Mouse (Mus musculus) hindbrain, embryonic 12.5 days (tissue): ENCODE measurements around the gene Abcc12. TPM values are rescaled to one million over a fixed set of nuclear protein-coding genes. Genes with fewer than 3 reads are reported as not detected.

Experiments used
- ATAC-seq: fragments of 200-750 bp; cut with Nextera tagmentation; 2 replicates; pipeline ENCODE4 v1.8.0; 2017; ENCODE audit warnings: moderate TSS enrichment; ENCODE audit not compliant: low FRiP score
- H3K27ac ChIP-seq: fragments of 300-500 bp; sonication (generic); 2 replicates; pipeline ENCODE4 v1.5.1; 2016; ENCODE audit warnings: mild to moderate bottlenecking
- H3K27me3 ChIP-seq: fragments of 300-500 bp; sonication (generic); 2 replicates; pipeline ENCODE4 v1.6.1; 2016; ENCODE audit warnings: mild to moderate bottlenecking
- H3K36me3 ChIP-seq: fragments of 300-500 bp; sonication (generic); 2 replicates; pipeline ENCODE4 v1.6.1; 2016; ENCODE audit warnings: mild to moderate bottlenecking
- H3K4me1 ChIP-seq: fragments of 300-500 bp; sonication (generic); 2 replicates; pipeline ENCODE4 v1.6.1; 2016
- H3K4me2 ChIP-seq: fragments of 300-500 bp; sonication (generic); replicated peaks from 2 replicates; pipeline ENCODE4 v1.6.1; 2016; ENCODE audit warnings: mild to moderate bottlenecking
- H3K4me3 ChIP-seq: fragments of 300-500 bp; sonication (generic); 2 replicates; pipeline ENCODE4 v1.5.1; 2016; ENCODE audit warnings: mild to moderate bottlenecking
- H3K9ac ChIP-seq: fragments of 300-500 bp; sonication (generic); 2 replicates; pipeline ENCODE4 v1.6.1; 2016; ENCODE audit warnings: mild to moderate bottlenecking, moderate library complexity
- H3K9me3 ChIP-seq: fragments of 300-500 bp; sonication (generic); replicated peaks from 2 replicates; pipeline ENCODE4 v1.6.1; 2016; ENCODE audit warnings: mild to moderate bottlenecking
- WGBS: fragments of 180-500 bp; shearing (Covaris S2); methylation state at CpG from one replicate; pipeline ENCODE4 v1.1.7; 2016; 5-methylcytosine and 5-hydroxymethylcytosine counted together
- polyA plus RNA-seq: library from polyadenylated mRNA; unstranded; fragments of >200 nt; fragmentation: Nextera tagmentation; extraction: Ambion mirVana; gene quantifications from 2 replicates; pipeline ENCODE4 v1.2.1, GENCODE M21; 2016

Gene Abcc12
- polyA plus RNA-seq, 1 experiment from 2014 or later = 0.05 TPM

- WGBS = 55% methylated on average over 11 of the region's 11 CpGs
- Histone ChIP-seq H3K36me3 (no peaks in the 10 kb centered on the region), H3K27ac (0 out of 2 replicates have a peak overlapping the region, but pooled peaks have one; percentile 9), H3K9ac (no peak overlapping the region), H3K27me3 (no peaks in the 10 kb centered on the region), H3K4me2 (no peak overlapping the region), H3K9me3 (no peaks in the 10 kb centered on the region), H3K4me3 (no peak overlapping the region), H3K4me1 (peaks cover 5% of the 10 kb centered on the region)
- peak; percentile 80 for ATAC-seq
These were observed 44.5 kb downstream of the Abcc12 start for GRCm38 (mm10) chr8:86535791-86536662.

DNA sequence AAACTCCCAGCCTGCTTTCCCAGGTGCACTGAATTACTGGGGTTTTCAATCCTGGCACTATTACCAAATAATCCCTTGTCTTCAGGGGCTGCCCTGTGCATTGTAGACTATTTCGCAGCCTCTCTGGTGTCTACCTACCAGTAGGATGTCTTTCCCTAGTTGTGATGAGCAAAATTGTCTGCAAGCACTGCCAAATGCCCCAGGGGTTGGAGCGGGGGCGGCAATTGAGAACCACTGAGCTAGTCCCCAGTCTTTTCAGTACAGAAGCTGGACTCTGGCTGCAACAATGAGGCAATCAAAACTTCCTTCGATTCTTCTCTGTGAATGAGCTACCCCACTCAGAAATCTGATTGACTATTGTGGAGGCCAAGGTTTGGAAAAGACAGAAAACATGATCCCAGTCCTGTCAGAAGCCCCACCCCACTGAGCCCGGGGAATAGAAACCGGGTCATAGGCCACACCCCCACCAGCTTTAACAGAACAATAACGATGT, 45.4 kb downstream of the Abcc12 start:
- Histone ChIP-seq H3K27ac (no peak overlapping the region), H3K4me3 (no peak overlapping the region), H3K4me2 (no peak overlapping the region), H3K27me3 (no peaks in the 10 kb centered on the region), H3K36me3 (no peaks in the 10 kb centered on the region), H3K4me1 (peaks cover 5% of the 10 kb centered on the region), H3K9ac (no peak overlapping the region), H3K9me3 (no peaks in the 10 kb centered on the region)
- WGBS = 59% methylated on average over 7 of the region's 7 CpGs
- ATAC-seq = no peak

GRCm38 (mm10) chr8:86529714-86530113, 50.8 kb downstream of the Abcc12 start:
- Histone ChIP-seq H3K9ac (no peak overlapping the region), H3K4me1 (no peaks in the 10 kb centered on the region), H3K4me2 (no peak overlapping the region), H3K27me3 (no peaks in the 10 kb centered on the region), H3K27ac (no peak overlapping the region), H3K4me3 (no peak overlapping the region), H3K9me3 (no peaks in the 10 kb centered on the region), H3K36me3 (no peaks in the 10 kb centered on the region)
- ATAC-seq = no peak
- 69% methylated on average over 2 of the region's 2 CpGs for WGBS

GRCm38 (mm10) chr8:86527336-86528029, 53.0 kb downstream of the Abcc12 start:
- H3K9ac ChIP-seq = no peak overlapping the region
- no peaks in the 10 kb centered on the region for H3K4me1 ChIP-seq
- 89% methylated on average over 19 of the region's 19 CpGs for WGBS
- H3K4me2 ChIP-seq = no peak overlapping the region
- H3K27ac ChIP-seq = no peak overlapping the region
- no peaks in the 10 kb centered on the region for H3K9me3 ChIP-seq
- no peak overlapping the region for H3K4me3 ChIP-seq
- H3K36me3 ChIP-seq = no peaks in the 10 kb centered on the region
- no peaks in the 10 kb centered on the region for H3K27me3 ChIP-seq
- ATAC-seq = no peak

DNA sequence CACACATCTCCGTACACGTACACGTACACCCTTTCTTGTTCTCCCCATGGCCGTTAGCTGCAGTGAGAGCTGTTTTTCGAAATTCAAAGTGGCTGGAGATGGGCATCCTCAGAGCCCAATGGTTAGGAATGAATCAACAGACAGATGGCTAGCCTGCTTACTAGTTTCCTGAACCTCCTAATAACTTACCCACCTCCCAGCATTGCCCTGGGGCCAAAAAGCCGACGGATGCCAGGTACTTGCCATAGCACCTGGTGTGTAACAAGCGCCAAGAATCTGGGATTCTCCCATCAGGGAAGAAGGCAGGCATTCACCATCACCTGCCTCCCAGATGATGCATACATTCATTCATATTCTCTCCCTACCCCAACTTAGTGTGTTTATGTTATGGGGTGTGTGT, 53.7 kb downstream of the Abcc12 start:
- Histone ChIP-seq H3K27ac (no peak overlapping the region), H3K27me3 (no peaks in the 10 kb centered on the region), H3K4me2 (no peak overlapping the region), H3K4me1 (no peaks in the 10 kb centered on the region), H3K4me3 (no peak overlapping the region), H3K9ac (no peak overlapping the region), H3K9me3 (no peaks in the 10 kb centered on the region), H3K36me3 (no peaks in the 10 kb centered on the region)
- 95% methylated on average over 8 of the region's 8 CpGs for WGBS
- ATAC-seq = no peak

GRCm38 (mm10) chr8:86514203-86514602, 66.3 kb downstream of the Abcc12 start:
- WGBS = 95% methylated on average over 1 of the region's 1 CpGs

DNA sequence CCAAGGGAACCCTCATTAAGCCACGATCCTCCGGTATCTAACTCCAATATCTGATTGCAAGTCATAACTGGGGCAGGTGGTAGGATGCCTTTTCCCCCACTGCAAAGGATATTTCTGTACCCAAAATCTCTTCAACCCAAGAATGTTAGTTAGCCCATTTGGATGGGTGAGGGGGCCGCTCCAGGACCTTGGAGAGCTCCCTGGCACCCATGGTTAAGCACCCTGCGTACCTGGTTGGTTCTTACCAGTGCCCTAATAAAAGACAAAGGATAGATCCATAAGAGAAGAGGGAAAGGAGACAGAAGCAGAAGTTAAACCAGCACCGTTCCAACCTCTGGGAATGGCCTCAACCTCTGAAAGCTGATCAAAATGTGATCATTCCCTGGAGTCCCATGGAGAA, 67.6 kb downstream of the Abcc12 start:
- Histone ChIP-seq H3K4me3 (no peak overlapping the region), H3K27me3 (no peaks in the 10 kb centered on the region), H3K9me3 (no peaks in the 10 kb centered on the region), H3K36me3 (no peaks in the 10 kb centered on the region), H3K9ac (no peak overlapping the region), H3K4me1 (no peaks in the 10 kb centered on the region), H3K27ac (no peak overlapping the region), H3K4me2 (no peak overlapping the region)
- no peak for ATAC-seq
- whole genome bisulfite sequencing = 66% methylated on average over 5 of the region's 5 CpGs

More at GRCm38 (mm10) chr8:86514203-86514602, 66.3 kb downstream of the Abcc12 start:
- Histone ChIP-seq H3K9me3 (no peaks in the 10 kb centered on the region), H3K4me2 (no peak overlapping the region), H3K27me3 (no peaks in the 10 kb centered on the region), H3K9ac (no peak overlapping the region), H3K27ac (no peak overlapping the region), H3K36me3 (no peaks in the 10 kb centered on the region), H3K4me3 (no peak overlapping the region), H3K4me1 (no peaks in the 10 kb centered on the region)
- ATAC-seq = no peak

- no peaks in the 10 kb centered on the region for H3K36me3 ChIP-seq
- H3K4me3 ChIP-seq = no peak overlapping the region
- no peak overlapping the region for H3K27ac ChIP-seq
- H3K4me1 ChIP-seq = no peaks in the 10 kb centered on the region
- no peaks in the 10 kb centered on the region for H3K9me3 ChIP-seq
- H3K4me2 ChIP-seq = no peak overlapping the region
- H3K27me3 ChIP-seq = no peaks in the 10 kb centered on the region
- H3K9ac ChIP-seq = no peak overlapping the region
- WGBS = 63% methylated on average over 10 of the region's 10 CpGs
- ATAC-seq = no peak
These were observed 68.2 kb downstream of the Abcc12 start for GRCm38 (mm10) chr8:86512131-86512792.

- no peak overlapping the region for H3K9ac ChIP-seq
- no peak overlapping the region for H3K4me2 ChIP-seq
- H3K27ac ChIP-seq = no peak overlapping the region
- no peaks in the 10 kb centered on the region for H3K4me1 ChIP-seq
- peaks cover 4% of the 10 kb centered on the region; the same call in 1 of the 2 replicates for H3K9me3 ChIP-seq
- 87% methylated on average over 7 of the region's 7 CpGs for WGBS
- no peaks in the 10 kb centered on the region for H3K36me3 ChIP-seq
- H3K27me3 ChIP-seq = no peaks in the 10 kb centered on the region
- no peak overlapping the region for H3K4me3 ChIP-seq
- no peak for ATAC-seq
These were observed 79.1 kb downstream of the Abcc12 start for GRCm38 (mm10) chr8:86501341-86501740.

- WGBS = 90% methylated on average over 4 of the region's 4 CpGs
- H3K4me2 ChIP-seq = no peak overlapping the region
- no peak overlapping the region for H3K4me3 ChIP-seq
- H3K27ac ChIP-seq = no peak overlapping the region
- H3K4me1 ChIP-seq = no peaks in the 10 kb centered on the region
- no peaks in the 10 kb centered on the region for H3K27me3 ChIP-seq
- no peak overlapping the region for H3K9ac ChIP-seq
- no peaks in the 10 kb centered on the region for H3K36me3 ChIP-seq
- H3K9me3 ChIP-seq = no peaks in the 10 kb centered on the region
- no peak for ATAC-seq
These were observed 85.4 kb downstream of the Abcc12 start for GRCm38 (mm10) chr8:86495056-86495455.

DNA sequence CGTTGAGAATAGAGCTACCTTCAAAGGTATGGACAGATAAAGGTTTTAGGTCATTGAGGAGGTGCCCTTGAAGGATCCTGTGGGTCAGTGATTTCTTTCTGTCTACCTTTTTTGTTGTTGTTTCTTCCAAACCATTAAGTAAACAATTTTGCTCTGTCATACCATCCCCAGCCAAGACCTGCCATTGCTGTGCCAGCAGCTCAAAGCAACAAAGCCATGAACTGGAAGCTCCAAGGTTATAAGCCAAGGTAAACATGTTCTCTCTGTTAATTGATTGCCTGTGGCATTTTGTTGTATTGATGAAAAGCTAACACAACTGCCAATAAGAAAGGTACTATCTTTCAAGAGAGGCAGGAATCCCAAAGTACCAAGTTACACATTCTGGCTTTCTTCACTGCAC, 86.6 kb downstream of the Abcc12 start:
- H3K4me2 ChIP-seq = no peak overlapping the region
- H3K36me3 ChIP-seq = no peaks in the 10 kb centered on the region
- no peaks in the 10 kb centered on the region for H3K4me1 ChIP-seq
- WGBS = 65% methylated on average over 1 of the region's 1 CpGs
- no peak overlapping the region for H3K9ac ChIP-seq
- no peak overlapping the region for H3K27ac ChIP-seq
- H3K4me3 ChIP-seq = no peak overlapping the region
- ATAC-seq = no peak
- H3K27me3 ChIP-seq = no peaks in the 10 kb centered on the region
- H3K9me3 ChIP-seq = no peaks in the 10 kb centered on the region

GRCm38 (mm10) chr8:86485411-86485810, 95.1 kb downstream of the Abcc12 start:
- no peaks in the 10 kb centered on the region for H3K4me1 ChIP-seq
- ATAC-seq = no peak
- H3K9ac ChIP-seq = no peak overlapping the region
- no peaks in the 10 kb centered on the region for H3K9me3 ChIP-seq
- no peak overlapping the region for H3K4me3 ChIP-seq
- no peak overlapping the region for H3K4me2 ChIP-seq
- WGBS = 95% methylated on average over 6 of the region's 6 CpGs
- no peaks in the 10 kb centered on the region for H3K27me3 ChIP-seq
- H3K36me3 ChIP-seq = no peaks in the 10 kb centered on the region
- no peak overlapping the region for H3K27ac ChIP-seq
